Mouse (Mus musculus) neutrophil, adult 5-6 weeks (primary cell): ENCODE data around the gene Gtf3a. TPM values are rescaled to one million over a fixed set of nuclear protein-coding genes. Genes with fewer than 3 reads are reported as not detected.
A peak's percentile ranks its signal among the peaks of the same experiment; 100 is the strongest.
"Not testable (repeated sequence)": the region's sequence is repeated elsewhere in the genome, so short reads cannot be mapped to it uniquely, and the experiment has no call there.

Experiments used
- ATAC-seq: fragments of 151-379, 151-347 bp; 2 replicates; pipeline ENCODE4 v1.8.0; 2017; ENCODE audit warnings: mild to moderate bottlenecking, moderate TSS enrichment; ENCODE audit not compliant: insufficient number of reproducible peaks, poor library complexity, low FRiP score, severe bottlenecking; ENCODE audit errors: extremely low read depth
- total RNA-seq: library from RNA; stranded (forward); fragments of 200-1000 nt; gene quantifications from 2 replicates; pipeline ENCODE4 v1.2.3, GENCODE M21; 2017

Gtf3a gene
- total RNA-seq, 1 experiment from 2014 or later: 52.6 TPM

DNA sequence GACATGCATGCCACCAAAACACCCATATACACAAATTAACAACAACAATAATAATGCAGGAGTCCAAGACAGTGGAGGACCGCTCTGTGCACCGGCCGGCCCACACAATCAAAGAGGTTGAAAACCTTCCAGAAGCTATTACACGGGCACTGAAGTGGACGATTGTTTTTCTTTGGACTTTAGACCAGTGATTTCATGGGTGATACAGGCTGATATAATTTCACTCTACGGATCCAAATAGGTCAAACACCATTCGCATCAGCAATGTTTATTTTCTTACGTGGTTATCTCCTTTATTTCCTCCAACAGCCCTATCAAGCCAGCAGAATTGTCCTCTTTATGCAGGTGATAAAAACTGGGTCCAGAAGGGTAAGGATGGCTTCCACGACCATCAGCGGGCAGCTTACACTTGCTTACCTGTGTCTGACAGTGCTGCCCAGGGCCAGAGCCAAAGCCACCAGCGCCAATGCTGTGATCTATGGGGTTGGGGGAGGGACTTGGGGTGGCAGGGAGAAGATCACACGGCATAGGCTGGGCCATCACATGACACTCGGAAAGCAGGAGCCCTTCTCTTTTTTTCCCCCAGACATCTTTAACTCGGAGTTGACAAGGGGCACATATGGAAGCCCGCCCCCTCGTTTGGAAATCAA lies 16.4 kb upstream of the Gtf3a start:
- ATAC-seq: no peak

GRCm38 (mm10) chr5:146933466-146933865 lies 15.0 kb upstream of the Gtf3a start:
- no peak for ATAC-seq

GRCm38 (mm10) chr5:146937541-146938503 lies 10.6 kb upstream of the Gtf3a start:
- ATAC-seq: no peak

- no peak for ATAC-seq
These were observed 9.2 kb upstream of the Gtf3a start for GRCm38 (mm10) chr5:146939109-146939796.

DNA sequence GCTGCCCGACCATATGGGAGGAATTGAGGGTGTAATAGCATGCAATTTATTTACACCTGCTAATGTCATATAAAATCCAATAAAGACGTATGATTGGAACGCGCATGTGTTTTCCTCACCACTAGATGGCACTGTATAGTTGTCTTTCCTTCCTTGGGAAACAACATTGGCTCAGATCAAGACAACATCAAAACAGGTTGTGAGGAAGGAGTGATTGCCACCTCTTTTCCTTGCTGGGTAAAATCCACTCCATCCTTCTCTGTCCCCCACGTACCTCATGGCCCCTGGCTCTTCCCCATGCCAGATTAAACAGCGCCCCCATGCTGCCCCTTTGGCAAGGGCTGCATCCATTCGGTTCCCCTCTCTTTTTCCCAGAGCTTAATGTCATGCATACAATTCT lies 8.2 kb upstream of the Gtf3a start:
- ATAC-seq: peak; percentile 43; the same call in 1 of the 2 replicates

- ATAC-seq: not testable (repeated sequence)
These were observed 6.5 kb upstream of the Gtf3a start for GRCm38 (mm10) chr5:146941939-146942338.

GRCm38 (mm10) chr5:146942965-146943364 lies 5.5 kb upstream of the Gtf3a start:
- ATAC-seq: no peak

GRCm38 (mm10) chr5:146944568-146944967 lies 3.9 kb upstream of the Gtf3a start:
- no peak for ATAC-seq

DNA sequence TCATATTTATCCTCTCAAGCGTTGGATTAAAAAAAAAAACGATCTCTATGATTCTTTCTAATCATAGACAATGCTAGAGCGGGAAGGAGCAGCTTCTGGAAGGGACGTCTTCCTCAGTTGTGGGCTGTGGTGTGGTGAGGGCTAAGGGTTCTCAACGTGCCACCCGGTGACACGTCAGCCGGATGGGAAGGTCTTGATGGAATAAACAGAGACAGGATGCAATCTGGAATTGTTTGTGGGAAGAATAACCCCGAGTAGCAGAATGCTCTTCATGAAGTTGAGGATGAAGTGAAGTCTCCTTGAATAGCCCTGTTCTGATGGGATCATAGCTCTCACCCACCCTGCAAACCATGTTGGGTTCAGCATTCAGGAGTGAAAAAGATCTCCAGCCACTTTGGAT lies 1.8 kb upstream of the Gtf3a start:
- ATAC-seq: no peak

DNA sequence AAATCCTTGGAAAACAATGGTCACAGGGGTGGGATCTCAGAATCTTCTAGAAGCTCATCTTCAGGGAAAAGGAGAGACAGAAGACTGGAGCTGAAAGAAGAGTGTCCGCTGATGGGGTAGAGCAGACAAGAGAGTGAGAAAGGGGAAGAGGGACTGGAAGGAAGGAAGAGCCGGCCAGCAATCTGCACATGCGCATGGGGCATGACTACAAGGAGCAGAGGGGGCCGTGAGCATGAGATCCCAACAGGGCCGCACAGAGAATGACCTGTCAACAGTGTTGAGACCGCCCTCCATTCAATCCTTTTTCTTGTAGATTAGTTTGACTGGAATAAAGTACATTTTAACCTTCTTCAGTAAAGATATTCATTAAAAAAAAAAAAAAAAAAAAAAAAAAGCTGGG lies 960 bp upstream of the Gtf3a start:
- no peak for ATAC-seq

DNA sequence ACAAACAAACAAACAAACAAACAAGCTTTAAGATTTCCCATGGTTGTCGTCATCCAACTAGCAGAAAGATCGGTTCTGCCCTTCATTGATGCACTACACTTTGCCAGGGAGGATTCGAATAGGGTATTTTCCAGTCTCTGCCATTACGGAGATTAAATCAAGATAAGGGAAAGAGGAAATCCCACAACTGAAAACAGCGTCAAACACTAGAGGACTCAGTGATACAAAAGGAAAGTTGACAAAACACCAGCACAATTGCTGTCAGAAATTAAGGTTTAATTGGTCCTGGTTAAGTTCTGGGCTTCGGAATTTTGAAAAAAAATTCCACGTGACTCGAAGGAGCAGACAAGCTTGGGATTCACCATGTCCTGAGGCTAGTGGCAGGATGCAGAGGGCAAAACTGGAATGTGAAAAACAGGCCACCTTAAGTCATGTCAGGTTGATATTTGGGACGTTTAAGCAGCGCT lies 383 bp upstream of the Gtf3a start:
- no peak for ATAC-seq

GRCm38 (mm10) chr5:146954576-146954975 lies 6.1 kb downstream of the Gtf3a start:
- ATAC-seq: no peak

DNA sequence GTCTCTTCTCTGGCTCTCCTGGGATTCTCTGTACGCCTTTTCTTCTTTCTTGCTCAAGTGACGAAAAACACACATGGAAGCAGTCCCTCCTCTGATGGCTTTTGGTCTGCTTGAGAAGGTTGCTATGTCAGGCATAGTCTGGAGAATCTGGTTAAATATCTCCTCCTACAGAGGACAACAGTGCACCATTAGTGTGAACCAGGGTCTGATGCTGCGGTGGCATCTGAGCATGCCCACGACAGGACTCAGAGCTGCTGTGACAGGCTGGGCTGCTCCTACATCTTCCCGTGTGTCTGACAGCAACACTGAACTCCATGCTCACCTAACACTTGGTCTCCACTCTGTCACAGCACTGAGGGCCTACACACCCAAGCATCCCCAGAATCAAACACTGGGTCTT lies 7.2 kb downstream of the Gtf3a start:
- ATAC-seq: no peak

GRCm38 (mm10) chr5:146956678-146957077 lies 8.2 kb downstream of the Gtf3a start:
- no peak for ATAC-seq

GRCm38 (mm10) chr5:146963118-146963936 lies 14.9 kb downstream of the Gtf3a start, which contains the start of gene Mtif3:
Gene Mtif3 (minus strand): TSS chr5:146963800.
- ATAC-seq: peak; percentile 84

DNA sequence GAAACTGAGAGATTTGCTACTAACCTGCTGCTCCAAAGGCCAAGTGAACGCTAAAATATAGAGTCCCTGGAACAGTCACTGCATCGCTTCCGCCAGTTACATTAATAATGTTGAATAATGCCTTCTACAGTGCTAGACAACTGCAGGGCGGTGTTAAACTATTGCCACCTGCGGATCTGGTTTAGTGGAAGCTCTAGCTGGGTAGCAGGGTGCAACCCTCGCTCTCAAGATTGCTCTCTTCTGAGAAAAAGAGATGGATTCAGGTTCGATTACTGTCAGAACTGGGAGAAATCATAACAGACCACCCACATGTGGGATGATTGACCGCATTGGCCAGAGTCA lies 15.5 kb downstream of the Gtf3a start:
- ATAC-seq: no peak

DNA sequence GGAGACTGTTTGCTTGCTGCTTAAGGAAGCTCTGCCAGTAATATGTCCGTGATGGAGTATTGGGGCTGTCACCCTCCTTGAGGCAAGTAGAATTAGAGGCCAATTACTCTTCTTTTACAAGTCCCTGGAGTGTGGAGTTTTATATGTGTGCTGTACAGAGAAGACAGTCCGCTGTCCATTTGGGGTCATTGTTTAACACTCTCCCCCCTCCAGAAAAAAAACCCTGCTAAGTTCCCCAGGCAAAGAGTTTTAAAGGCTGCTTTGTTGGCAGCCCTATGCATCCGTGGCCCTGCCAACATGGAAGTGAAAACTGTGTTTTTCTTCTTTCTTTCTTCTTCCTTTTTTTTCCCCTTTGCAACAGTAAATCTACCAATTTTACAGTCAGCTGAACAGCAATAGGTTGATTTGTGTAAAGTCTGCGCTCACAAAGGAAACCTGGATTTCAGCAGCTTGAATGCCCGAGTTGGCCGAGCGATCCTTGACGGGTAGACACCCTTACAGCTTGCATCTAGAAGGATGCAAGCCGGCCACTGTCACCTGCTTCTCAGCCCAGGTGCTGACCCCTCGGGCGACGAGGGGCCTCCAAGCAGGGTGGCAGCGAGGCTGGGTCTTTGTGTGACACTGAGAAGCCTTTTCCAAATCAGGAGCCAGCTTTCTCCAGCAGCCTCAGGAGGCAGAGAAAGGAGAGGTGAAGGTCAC lies 20.4 kb downstream of the Gtf3a start:
- no peak for ATAC-seq
